Mouse (Mus musculus) lung, embryonic 15.5 days (tissue): ENCODE results near the gene Pth2. TPM values are rescaled to one million over a fixed set of nuclear protein-coding genes. Genes with fewer than 3 reads are reported as not detected.

ENCODE experiments used
- ATAC-seq: fragments of 200-750 bp; cut with Nextera tagmentation; 2 replicates; pipeline ENCODE4 v1.8.0; 2017; ENCODE audit warnings: moderate number of reproducible peaks, borderline replicate concordance; ENCODE audit not compliant: low FRiP score, low TSS enrichment; ENCODE audit errors: extremely low read depth
- H3K27ac ChIP-seq: fragments of 300-500 bp; sonication (generic); 2 replicates; pipeline ENCODE4 v1.5.1; 2015; ENCODE audit warnings: moderate library complexity, mild to moderate bottlenecking, inconsistent platforms
- H3K27me3 ChIP-seq: fragments of 300-500 bp; sonication (generic); 2 replicates; pipeline ENCODE4 v1.6.1; 2015; ENCODE audit warnings: inconsistent platforms
- H3K36me3 ChIP-seq: fragments of 300-500 bp; sonication (generic); 2 replicates; pipeline ENCODE4 v1.6.1; 2015; ENCODE audit warnings: inconsistent platforms
- H3K4me1 ChIP-seq: fragments of 300-500 bp; sonication (generic); 2 replicates; pipeline ENCODE4 v1.6.1; 2015; ENCODE audit warnings: inconsistent platforms
- H3K4me2 ChIP-seq: fragments of 300-500 bp; sonication (generic); 2 replicates; pipeline ENCODE4 v1.6.1; 2015; ENCODE audit warnings: inconsistent platforms, mild to moderate bottlenecking, moderate library complexity
- H3K4me3 ChIP-seq: fragments of 300-500 bp; sonication (generic); 2 replicates; pipeline ENCODE4 v1.5.1; 2015; ENCODE audit warnings: mild to moderate bottlenecking, inconsistent platforms
- H3K9ac ChIP-seq: fragments of 300-500 bp; sonication (generic); 2 replicates; pipeline ENCODE4 v1.6.1; 2015; ENCODE audit warnings: inconsistent platforms
- H3K9me3 ChIP-seq: fragments of 300-500 bp; sonication (generic); 2 replicates; pipeline ENCODE4 v1.6.1; 2016; ENCODE audit warnings: inconsistent platforms
- WGBS: fragments of 180-500 bp; shearing (Covaris S2); methylation state at CpG from one replicate; pipeline ENCODE4 v1.1.7; 2015; 5-methylcytosine and 5-hydroxymethylcytosine counted together
- microRNA-seq: library from miRNA; unstranded; fragments of <30 nt; microRNA quantifications from one replicate; pipeline ENCODE4, GENCODE M21; 2016
- polyA plus RNA-seq: library from polyadenylated mRNA; unstranded; fragments of >200 nt; fragmentation: Nextera tagmentation; extraction: Ambion mirVana; gene quantifications from 2 replicates; pipeline ENCODE4 v1.2.1, GENCODE M21; 2015

Gene Pth2
- polyA plus RNA-seq, 1 experiment from 2014 or later, result not detected

DNA sequence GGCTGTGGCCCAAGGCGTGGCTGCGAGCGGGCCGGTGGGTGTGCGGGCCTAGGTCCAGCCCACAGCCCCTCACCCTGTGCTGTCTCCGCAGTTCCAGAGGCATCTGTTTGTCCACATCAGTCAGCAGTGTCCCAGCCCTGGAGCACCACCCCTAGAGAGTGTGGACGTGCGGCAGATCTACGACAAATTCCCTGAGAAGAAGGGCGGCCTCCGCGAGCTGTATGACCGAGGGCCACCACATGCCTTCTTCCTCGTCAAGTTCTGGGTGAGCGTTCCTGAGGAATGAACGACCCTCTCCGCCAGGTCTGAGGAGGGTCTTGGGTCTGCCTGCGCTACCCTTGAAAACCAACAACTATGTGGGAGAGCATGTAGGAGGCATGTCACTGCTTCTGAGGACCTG, 47.8 kb downstream of the Pth2 start:
- H3K4me1 ChIP-seq, result peaks cover 6% of the 10 kb centered on the region
- no peak overlapping the region for H3K9ac ChIP-seq
- H3K4me3 ChIP-seq, result no peak overlapping the region
- no peak overlapping the region for H3K27ac ChIP-seq
- ATAC-seq, result peak; percentile 55; the same call in 1 of the 2 replicates
- no peaks in the 10 kb centered on the region for H3K9me3 ChIP-seq
- peaks cover 84% of the 10 kb centered on the region for H3K36me3 ChIP-seq
- H3K27me3 ChIP-seq, result no peaks in the 10 kb centered on the region
- 92% methylated on average over 18 of the region's 18 CpGs for WGBS
- H3K4me2 ChIP-seq, result no peak overlapping the region

DNA sequence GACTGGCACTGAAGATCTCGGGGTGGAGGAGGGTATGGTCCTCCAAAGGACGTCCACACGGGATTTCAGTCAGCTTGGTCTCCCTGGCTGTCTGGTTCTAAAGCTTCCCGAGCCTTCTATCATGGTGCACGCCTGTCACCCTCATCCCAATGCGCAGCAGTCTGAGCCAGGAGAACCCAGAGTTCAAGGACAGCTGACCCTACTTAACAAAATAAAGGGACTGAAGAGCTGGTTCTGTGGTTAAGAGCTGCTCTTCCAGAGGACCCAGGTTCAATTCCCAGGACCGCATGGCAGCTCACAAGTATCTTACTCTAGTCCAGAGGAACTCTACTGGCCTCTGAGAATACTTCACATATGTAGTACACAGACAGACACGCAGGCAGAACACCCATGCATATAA, 48.3 kb downstream of the Pth2 start:
- H3K36me3 ChIP-seq, result peaks cover 79% of the 10 kb centered on the region
- H3K27me3 ChIP-seq, result no peaks in the 10 kb centered on the region
- H3K4me2 ChIP-seq, result no peak overlapping the region
- no peaks in the 10 kb centered on the region for H3K9me3 ChIP-seq
- no peak overlapping the region for H3K4me3 ChIP-seq
- peaks cover 11% of the 10 kb centered on the region for H3K4me1 ChIP-seq
- ATAC-seq, result no peak
- WGBS, result 92% methylated on average over 8 of the region's 8 CpGs
- no peak overlapping the region for H3K9ac ChIP-seq
- H3K27ac ChIP-seq, result no peak overlapping the region

DNA sequence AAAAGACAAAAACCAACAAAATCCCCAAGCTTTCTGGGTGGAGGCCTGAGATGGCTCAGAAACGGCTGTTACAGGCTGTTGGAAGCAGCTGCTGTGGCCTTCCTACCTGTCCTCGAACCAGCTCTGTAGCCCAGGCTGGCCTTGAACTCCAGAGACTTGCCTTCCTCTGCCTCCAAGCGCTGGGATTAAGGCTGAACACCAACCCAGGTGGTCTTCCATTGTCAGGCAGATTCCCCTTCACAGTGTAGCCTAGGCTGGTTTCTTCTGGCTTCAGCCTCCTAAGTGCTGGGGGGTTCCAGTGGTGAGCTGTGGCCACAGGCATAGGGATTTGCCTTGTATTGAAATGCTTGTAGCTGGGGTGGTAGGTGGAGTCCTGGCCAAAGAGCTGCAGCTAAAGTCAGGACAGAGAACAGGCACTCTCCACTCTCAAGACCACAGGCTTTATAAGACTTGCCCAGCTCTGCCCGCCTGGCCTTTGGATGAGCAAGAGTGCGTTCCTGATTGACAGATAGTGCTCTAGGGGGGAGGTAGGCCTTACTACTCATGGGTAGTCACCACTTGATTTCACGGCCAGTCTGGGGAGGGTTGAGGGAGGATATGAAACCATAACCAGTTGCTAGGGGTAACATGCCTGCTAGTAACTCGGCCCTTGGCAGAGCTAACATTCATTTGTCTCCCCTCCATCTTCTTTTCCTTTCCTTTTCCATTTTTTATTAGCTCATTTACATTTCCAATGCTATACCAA, 48.8 kb downstream of the Pth2 start:
- no peak for ATAC-seq
- Histone ChIP-seq H3K27ac (no peak overlapping the region), H3K9ac (no peak overlapping the region), H3K4me2 (no peak overlapping the region), H3K4me3 (no peak overlapping the region), H3K4me1 (peaks cover 17% of the 10 kb centered on the region), H3K9me3 (no peaks in the 10 kb centered on the region), H3K36me3 (peaks cover 74% of the 10 kb centered on the region), H3K27me3 (no peaks in the 10 kb centered on the region)
- 86% methylated on average over 7 of the region's 7 CpGs for WGBS

- H3K4me2 ChIP-seq, result no peak overlapping the region
- peaks cover 29% of the 10 kb centered on the region for H3K4me1 ChIP-seq
- no peak overlapping the region for H3K9ac ChIP-seq
- peaks cover 59% of the 10 kb centered on the region for H3K36me3 ChIP-seq
- H3K27me3 ChIP-seq, result no peaks in the 10 kb centered on the region
- no peak for ATAC-seq
- 81% methylated on average over 12 of the region's 12 CpGs for WGBS
- H3K4me3 ChIP-seq, result no peak overlapping the region
- no peaks in the 10 kb centered on the region for H3K9me3 ChIP-seq
- no peak overlapping the region for H3K27ac ChIP-seq
Measured at GRCm38 (mm10) chr7:45231192-45231591, 50.4 kb downstream of the Pth2 start.

Small RNAs within 50 kb of the gene (microRNA-seq; reads per million reads assigned to microRNA genes)
- gene Mir7055, result not detected

Other genes starting within 250 kb of the Pth2 start
- gene Tsks, start 237.8 kb upstream of the Pth2 start, polyA plus RNA-seq, result 0.09 and 0.15 TPM in 2 replicates
- 14.5 and 15.0 TPM in 2 replicates for gene Cpt1c, start 206.1 kb upstream of the Pth2 start, polyA plus RNA-seq
- 545 and 586 TPM in 2 replicates for gene Prmt1, start 194.4 kb upstream of the Pth2 start, polyA plus RNA-seq
- gene Irf3, start 183.3 kb upstream of the Pth2 start, polyA plus RNA-seq, result 88.1 and 92.6 TPM in 2 replicates
- 66.3 and 66.7 TPM in 2 replicates for gene Bcl2l12, start 182.3 kb upstream of the Pth2 start, polyA plus RNA-seq
- gene Scaf1, start 164.6 kb upstream of the Pth2 start, polyA plus RNA-seq, result 35.5 and 36.5 TPM in 2 replicates
- gene Rras, start 163.0 kb upstream of the Pth2 start, polyA plus RNA-seq, result 49.7 and 50.4 TPM in 2 replicates
- gene Prr12, start 128.1 kb upstream of the Pth2 start, polyA plus RNA-seq, result 10.9 and 11.1 TPM in 2 replicates
- gene Nosip, start 118.6 kb upstream of the Pth2 start, polyA plus RNA-seq, result 74.9 and 75.1 TPM in 2 replicates
- gene Prrg2, start 118.3 kb upstream of the Pth2 start, polyA plus RNA-seq, result 23.1 and 24.2 TPM in 2 replicates
- gene Rcn3, start 88.8 kb upstream of the Pth2 start, polyA plus RNA-seq, result 353 and 358 TPM in 2 replicates
- 73.6 and 83.1 TPM in 2 replicates for gene Fcgrt, start 77.1 kb upstream of the Pth2 start, polyA plus RNA-seq
- gene Rps11, start 56.6 kb upstream of the Pth2 start, polyA plus RNA-seq, result 1,432 and 1,559 TPM in 2 replicates
- gene Rpl13a, start 52.2 kb upstream of the Pth2 start, polyA plus RNA-seq, result 1,187 and 1,308 TPM in 2 replicates
- gene Gm45713, start 44.8 kb upstream of the Pth2 start, polyA plus RNA-seq, result 0.19 and 0.20 TPM in 2 replicates
- 1.5 and 8.3 TPM in 2 replicates for gene Flt3l, start 44.6 kb upstream of the Pth2 start, polyA plus RNA-seq
- gene Pih1d1, start 26.7 kb upstream of the Pth2 start, polyA plus RNA-seq, result 100 and 103 TPM in 2 replicates
- gene Aldh16a1, start 26.4 kb upstream of the Pth2 start, polyA plus RNA-seq, result 54.8 and 56.8 TPM in 2 replicates
- gene Slc17a7, start 17.0 kb upstream of the Pth2 start, polyA plus RNA-seq, result 0.33 and 0.55 TPM in 2 replicates
- gene Gfy, start 1.4 kb upstream of the Pth2 start, polyA plus RNA-seq, result not detected in 2 replicates
- gene Ccdc155, start 23.9 kb downstream of the Pth2 start, polyA plus RNA-seq, result 0.75 and 1.1 TPM in 2 replicates
- 0.54 and 1.1 TPM in 2 replicates for gene Dkkl1, start 31.2 kb downstream of the Pth2 start, polyA plus RNA-seq
- 180 and 183 TPM in 2 replicates for gene Tead2, start 34.8 kb downstream of the Pth2 start, polyA plus RNA-seq
- 3.1 and 3.8 TPM in 2 replicates for gene Cd37, start 58.1 kb downstream of the Pth2 start, polyA plus RNA-seq
- 0.16 TPM in 1 of 2 replicates, not detected in the other for gene Slc6a16, start 60.1 kb downstream of the Pth2 start, polyA plus RNA-seq
- gene Slc6a21, start 96.5 kb downstream of the Pth2 start, polyA plus RNA-seq, result 0.09 TPM in 1 of 2 replicates, not detected in the other
- 19.1 and 20.0 TPM in 2 replicates for gene Trpm4, start 152.8 kb downstream of the Pth2 start, polyA plus RNA-seq
- gene Hrc, start 154.3 kb downstream of the Pth2 start, polyA plus RNA-seq, result 1.7 and 2.3 TPM in 2 replicates
- 3.1 TPM in 2 replicates for gene Ppfia3, start 186.0 kb downstream of the Pth2 start, polyA plus RNA-seq
- 0.60 and 0.92 TPM in 2 replicates for gene Lin7b, start 189.6 kb downstream of the Pth2 start, polyA plus RNA-seq
- 224 and 229 TPM in 2 replicates for gene Snrnp70, start 214.7 kb downstream of the Pth2 start, polyA plus RNA-seq
- not detected in 2 replicates for gene Kcna7, start 224.7 kb downstream of the Pth2 start, polyA plus RNA-seq
- 3.5 TPM in 2 replicates for gene Ntf5, start 232.7 kb downstream of the Pth2 start, polyA plus RNA-seq
- gene Lhb, start 239.8 kb downstream of the Pth2 start, polyA plus RNA-seq, result 0.25 and 0.70 TPM in 2 replicates